In genomic region chr5:138090271-138090670, GRCm38 (mm10) we compare ENCODE assay signal across 8 mouse cellular contexts. TPM values are rescaled to one million over a fixed set of nuclear protein-coding genes. Genes with fewer than 3 reads are reported as not detected.
DNase-seq lines count a peak whose midpoint lies in the region; ATAC-seq and TF ChIP-seq lines count a peak whose summit lies in the region.

No protein-coding gene starts in this region.

- H3K4me3 ChIP-seq in heart, adult 2 months: no peak overlapping the region
- no peak overlapping the region for H3K4me3 ChIP-seq in thymus, adult 2 months (ENCODE audit: control insufficient read depth, insufficient read depth, low read length)
- H3K4me3 ChIP-seq in kidney, embryonic 16.5 days (ENCODE audit: low read length): no peak overlapping the region

- TF ChIP-seq EP300 in heart, adult 2 months (IDR thresholded peaks at IDR 0.05; ENCODE audit: insufficient read depth, low read depth, low read length): no peak

- TF ChIP-seq POLR2A in heart, adult 2 months (IDR thresholded peaks at IDR 0.05; ENCODE audit: insufficient read depth, low read depth, low read length): no peak
- no peak for TF ChIP-seq POLR2A in thymus, adult 2 months (IDR thresholded peaks at IDR 0.05; ENCODE audit: control insufficient read depth, extremely low read depth, insufficient read depth, low read length, poor library complexity)

- H3K9ac ChIP-seq in heart, adult 2 months (ENCODE audit: low read depth, low read length): no peak overlapping the region
- no peak overlapping the region for H3K9ac ChIP-seq in kidney, embryonic 16.5 days (replicated peaks; ENCODE audit: low read length)

- peaks cover 7% of the 10 kb centered on the region for H3K79me2 ChIP-seq in heart, adult 2 months (replicated peaks; ENCODE audit: control insufficient read depth, insufficient read depth, low read length)

- no peaks in the 10 kb centered on the region for H3K27me3 ChIP-seq in heart, adult 2 months (ENCODE audit: control insufficient read depth, insufficient read depth, low read length)
- H3K27me3 ChIP-seq in thymus, adult 2 months (ENCODE audit: control insufficient read depth, insufficient read depth, low read length): no peaks in the 10 kb centered on the region
- H3K27me3 ChIP-seq in kidney, embryonic 16.5 days (ENCODE audit: insufficient read depth, low read length): no peaks in the 10 kb centered on the region

- no peak overlapping the region for H3K27ac ChIP-seq in heart, adult 2 months
- H3K27ac ChIP-seq in thymus, adult 2 months (ENCODE audit: control insufficient read depth, insufficient read depth, low read length): no peak overlapping the region
- peak overlapping the region; percentile 83; the same call in 1 of the 2 replicates for H3K27ac ChIP-seq in kidney, embryonic 16.5 days (ENCODE audit: low read length)

- 63% methylated on average over 3 of the region's 3 CpGs for WGBS in heart, adult 2 months
- 74% methylated on average over 3 of the region's 3 CpGs for WGBS in thymus, adult 2 months
- WGBS in kidney, embryonic 16.5 days: 79% methylated on average over 3 of the region's 3 CpGs

- intact Hi-C loops in heart, adult 2 months (cut with DNase I): no loop called here
- intact Hi-C loops in heart, postnatal 25 days (cut with DNase I): no loop called here

- H3K4me1 ChIP-seq in heart, adult 2 months (ENCODE audit: control insufficient read depth, insufficient read depth, low read length): peaks cover 4% of the 10 kb centered on the region
- no peaks in the 10 kb centered on the region for H3K4me1 ChIP-seq in thymus, adult 2 months (replicated peaks; ENCODE audit: control insufficient read depth, insufficient read depth, low read length)
- peaks cover 22% of the 10 kb centered on the region for H3K4me1 ChIP-seq in kidney, embryonic 16.5 days (ENCODE audit: insufficient read depth, low read length)

- no peak for DNase-seq in heart, adult 2 months
- no peak for DNase-seq in heart, postnatal 25 days (ENCODE audit: low spot score)
- DNase-seq in thymus, adult 2 months: peak; percentile 9
- DNase-seq in thymus, postnatal 10 days (ENCODE audit: low spot score in 2 of 2): no peak
- no peak for DNase-seq in c-Kit-positive CD71-positive TER-119-positive erythroid progenitor cells, embryonic 14.5 days (ENCODE audit: low spot score)
- no peak for DNase-seq in right cerebral cortex, postnatal 36 days (ENCODE audit: low spot score in 2 of 2)
- no peak for DNase-seq in left cerebral cortex, adult 8-10 months (ENCODE audit: low spot score in 2 of 2)

- H3K4me2 ChIP-seq in kidney, embryonic 16.5 days (replicated peaks; ENCODE audit: low read depth, low read length): peak overlapping the region; percentile 21; the same call in 1 of the 2 replicates

- no peaks in the 10 kb centered on the region for H3K9me3 ChIP-seq in kidney, embryonic 16.5 days (ENCODE audit: low read length)

- TF ChIP-seq CTCF in heart, adult 2 months (IDR thresholded peaks at IDR 0.05): peak; percentile 63
- TF ChIP-seq CTCF in thymus, adult 2 months (IDR thresholded peaks at IDR 0.05; ENCODE audit: borderline replicate concordance, control insufficient read depth, extremely low read depth, insufficient read depth, low read length, poor library complexity): no peak

- no peak for ATAC-seq in kidney, embryonic 16.5 days (ENCODE audit: low FRiP score, low TSS enrichment)

- H3K36me3 ChIP-seq in heart, adult 2 months (ENCODE audit: control insufficient read depth, insufficient read depth, low read length): peaks cover 14% of the 10 kb centered on the region
- peaks cover 26% of the 10 kb centered on the region for H3K36me3 ChIP-seq in thymus, adult 2 months (ENCODE audit: control insufficient read depth, insufficient read depth, low read length)
- peaks cover 25% of the 10 kb centered on the region for H3K36me3 ChIP-seq in kidney, embryonic 16.5 days (ENCODE audit: insufficient read depth, low read length)

RNA-seq across cellular contexts. Expression of gene Zkscan1, which starts 5.4 kb away (rescaled TPM):
- 10 to 100 TPM; 14.0 to 15.3 TPM for total RNA-seq in heart, adult 2 months (2021)
- polyA plus RNA-seq in heart, adult 2 months (2012; rRNA removed): 3.7 and 6.4 TPM in 2 replicates
- total RNA-seq in heart, postnatal 25 days (2021): 10 to 100 TPM; 14.3 to 16.2 TPM
- 5.1 and 5.9 TPM in 2 replicates for polyA plus RNA-seq in thymus, adult 2 months (2012; rRNA removed)
- polyA plus RNA-seq in kidney, embryonic 16.5 days (2015; fragmentation: Nextera tagmentation; extraction: Ambion mirVana): 22.7 and 25.7 TPM in 2 replicates
- 10 to 100 TPM; 39.6 to 44.7 (median 42.9) TPM for total RNA-seq in left cerebral cortex, adult 8-10 months (2022)

RNA-seq across cellular contexts. Expression of gene Zscan21, which starts 26.4 kb away (rescaled TPM):
- total RNA-seq in heart, adult 2 months (2021): 10 to 100 TPM; 10.1 to 11.7 TPM
- polyA plus RNA-seq in heart, adult 2 months (2012; rRNA removed): 5.9 and 9.4 TPM in 2 replicates
- total RNA-seq in heart, postnatal 25 days (2021): 10 to 100 TPM; 10.5 to 13.2 TPM
- polyA plus RNA-seq in thymus, adult 2 months (2012; rRNA removed): 11.1 and 13.0 TPM in 2 replicates
- 73.4 and 76.4 TPM in 2 replicates for polyA plus RNA-seq in kidney, embryonic 16.5 days (2015; fragmentation: Nextera tagmentation; extraction: Ambion mirVana)
- total RNA-seq in left cerebral cortex, adult 8-10 months (2022): 10 to 100 TPM; 15.9 to 17.8 (median 16.3) TPM

RNA-seq across cellular contexts. Expression of gene Smok3c, which starts 37.3 kb away (rescaled TPM):
- not detected for total RNA-seq in heart, adult 2 months (2021)
- not detected in 2 replicates for polyA plus RNA-seq in heart, adult 2 months (2012; rRNA removed)
- not detected for total RNA-seq in heart, postnatal 25 days (2021)
- polyA plus RNA-seq in thymus, adult 2 months (2012; rRNA removed): not detected in 2 replicates
- polyA plus RNA-seq in kidney, embryonic 16.5 days (2015; fragmentation: Nextera tagmentation; extraction: Ambion mirVana): not detected in 2 replicates
- not detected for total RNA-seq in left cerebral cortex, adult 8-10 months (2022)
